Mouse (Mus musculus): ENCODE measurements around the gene Arhgap5.
A peak's percentile ranks its signal among the peaks of the same experiment; 100 is the strongest.
"Not testable (repeated sequence)": the region's sequence is repeated elsewhere in the genome, so short reads cannot be mapped to it uniquely, and the experiment has no call there.

Arhgap5 gene

GRCm38 (mm10) chr12:52541294-52541693, 37.5 kb downstream of the Arhgap5 start:
- DNase-seq: no peak

GRCm38 (mm10) chr12:52544532-52544931, 40.8 kb downstream of the Arhgap5 start:
- no peak for DNase-seq

GRCm38 (mm10) chr12:52552085-52552484, 48.3 kb downstream of the Arhgap5 start:
- DNase-seq: no peak

DNA sequence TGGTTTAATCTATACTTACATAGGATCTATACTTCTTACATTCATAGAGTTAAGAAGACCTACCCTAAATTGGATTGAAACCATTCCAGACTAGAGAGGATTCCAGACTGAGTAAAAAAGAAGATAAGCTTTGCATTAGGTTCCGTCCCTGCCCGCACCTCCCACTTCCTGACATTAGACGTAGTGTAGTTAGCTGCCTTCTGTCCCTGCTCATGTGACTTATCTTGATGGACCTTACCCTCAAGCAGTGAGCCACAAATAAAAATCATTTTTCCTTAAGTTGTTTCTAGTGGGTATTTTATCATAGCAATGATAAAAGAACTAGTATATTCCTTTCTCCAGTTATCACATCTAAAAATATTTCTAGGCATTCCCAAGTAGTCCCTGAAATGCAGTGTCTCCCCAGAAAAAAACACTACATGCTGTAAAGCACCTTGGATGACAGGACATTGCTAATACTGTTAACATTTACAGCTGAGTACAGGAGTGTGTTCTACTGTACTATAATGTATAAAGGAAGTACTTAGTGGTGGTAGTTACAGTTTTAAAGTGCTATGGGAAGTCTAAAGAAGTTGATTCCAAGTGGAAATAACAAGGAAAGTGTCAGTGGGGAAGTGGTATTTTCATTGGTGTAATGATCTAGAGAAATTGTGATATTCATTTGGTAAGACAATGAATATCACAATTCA, 51.6 kb downstream of the Arhgap5 start:
- DNase-seq: no peak

GRCm38 (mm10) chr12:52565654-52566053, 61.9 kb downstream of the Arhgap5 start:
- DNase-seq: no peak

DNA sequence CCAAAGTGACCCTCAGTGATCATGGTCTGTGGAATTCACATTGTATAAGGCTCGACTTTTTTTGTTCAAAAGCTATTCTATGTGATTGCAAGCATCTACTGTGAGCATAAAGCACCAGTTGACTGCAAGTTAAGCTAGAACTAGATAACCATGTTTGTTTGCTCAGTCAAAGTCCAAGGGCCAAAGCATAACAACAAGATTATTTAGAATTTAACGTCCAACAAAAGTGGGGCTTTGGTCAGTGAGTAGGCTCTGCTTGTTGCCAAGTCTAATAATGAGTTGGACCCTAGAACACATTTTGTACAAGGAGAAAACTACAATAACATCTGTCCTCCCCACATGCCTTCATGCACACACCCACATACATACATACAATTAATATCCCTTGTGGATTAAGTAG, 69.6 kb downstream of the Arhgap5 start:
- no peak for DNase-seq

GRCm38 (mm10) chr12:52586466-52586865, 82.7 kb downstream of the Arhgap5 start:
- DNase-seq: not testable (repeated sequence)

- no peak for DNase-seq
These were observed 83.8 kb downstream of the Arhgap5 start for GRCm38 (mm10) chr12:52587473-52588010.

GRCm38 (mm10) chr12:52595389-52596185, 91.8 kb downstream of the Arhgap5 start:
- DNase-seq: no peak

DNA sequence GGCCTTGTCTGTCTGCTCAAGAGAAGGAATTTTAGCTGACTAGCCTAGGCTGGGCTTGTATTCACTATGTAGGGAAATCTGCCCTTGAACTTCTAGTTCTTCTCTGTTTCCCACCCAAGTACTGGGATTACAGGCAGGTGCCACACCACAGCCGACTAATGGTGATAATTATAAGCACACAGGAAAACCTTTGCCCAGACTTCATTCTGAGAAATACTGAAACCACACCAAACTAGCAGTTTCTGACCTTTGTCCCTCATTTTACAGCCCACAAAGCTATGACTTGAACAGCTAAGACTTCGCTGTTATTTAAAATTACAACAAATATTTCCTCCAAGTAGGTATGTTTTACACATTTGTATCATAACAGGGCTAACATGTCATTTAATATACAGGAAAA, 98.7 kb downstream of the Arhgap5 start:
- DNase-seq: no peak

- DNase-seq: peak; percentile 89
These were observed 99.3 kb downstream of the Arhgap5 start for GRCm38 (mm10) chr12:52602883-52603694.

- no peak for DNase-seq
These were observed 100.0 kb downstream of the Arhgap5 start for GRCm38 (mm10) chr12:52603695-52604255.

- DNase-seq: peak; percentile 96
These were observed 100.7 kb downstream of the Arhgap5 start for GRCm38 (mm10) chr12:52604256-52604991.

DNA sequence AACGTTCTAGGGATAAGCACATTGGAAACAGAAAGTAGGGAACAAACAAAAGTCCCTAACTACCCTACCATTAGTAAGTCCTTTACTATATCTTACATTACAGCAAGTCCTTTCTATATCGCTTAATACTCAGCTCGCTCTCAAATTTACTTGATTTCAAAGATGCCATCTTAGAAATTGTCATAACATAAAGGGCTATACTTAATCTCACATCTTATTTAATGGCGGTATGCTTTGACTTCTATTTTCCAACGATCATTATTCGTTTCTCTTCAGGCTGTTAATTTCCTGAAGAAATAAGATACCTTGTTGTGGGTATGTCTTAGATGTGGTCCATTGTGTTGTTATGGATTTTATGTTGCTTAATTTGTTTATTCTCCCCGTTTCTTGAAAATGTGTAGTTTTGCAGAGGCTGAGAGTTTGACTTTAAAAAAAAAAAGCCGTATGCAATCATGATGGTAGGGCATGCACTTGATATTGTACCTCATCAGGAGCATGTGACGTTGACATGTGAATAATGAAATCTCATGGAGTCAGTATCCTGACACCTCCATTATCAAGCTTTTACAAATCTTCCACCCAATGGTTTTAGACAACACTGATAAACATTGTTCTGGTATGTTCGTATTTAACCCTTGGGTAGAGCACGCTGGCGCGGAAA, 101.3 kb downstream of the Arhgap5 start:
- no peak for DNase-seq

DNA sequence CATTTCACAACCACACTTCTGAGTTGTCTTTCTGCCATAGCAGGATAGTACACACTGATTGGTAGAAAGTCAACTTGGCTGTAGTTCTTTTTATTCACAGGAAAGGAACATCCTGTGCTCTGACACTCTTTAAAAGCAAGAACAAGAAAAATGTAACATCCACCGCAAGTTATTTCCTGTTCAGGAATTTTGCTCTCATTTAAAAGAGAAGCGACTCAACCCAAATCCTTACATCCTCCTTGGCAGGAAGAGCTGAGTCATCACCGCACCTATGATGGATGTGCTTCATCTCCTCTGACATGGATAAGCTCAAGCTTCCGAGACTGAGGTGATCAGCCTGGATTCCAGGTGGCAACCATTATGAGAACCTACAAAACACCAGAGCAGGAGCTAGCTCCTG, 103.6 kb downstream of the Arhgap5 start:
- DNase-seq: no peak

DNA sequence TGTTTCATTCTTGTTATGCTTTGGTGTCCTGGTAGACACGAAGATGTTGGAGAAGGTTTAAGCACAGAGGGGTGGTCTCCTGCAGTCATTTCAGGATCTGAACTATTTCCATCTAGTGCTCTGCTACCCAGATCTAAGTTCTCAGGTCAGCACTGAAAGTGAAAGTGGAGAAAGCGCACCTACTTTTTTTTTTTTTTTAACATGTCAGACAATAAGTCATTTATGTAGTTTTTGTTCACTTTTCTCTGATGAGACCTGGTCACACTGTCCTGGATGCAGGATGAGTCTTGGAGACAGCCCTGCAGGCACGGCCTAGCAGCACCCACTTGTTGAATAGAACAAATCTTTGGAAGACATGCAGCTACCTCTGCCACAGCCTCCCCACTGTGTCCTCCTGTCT, 111.9 kb downstream of the Arhgap5 start:
- no peak for DNase-seq

GRCm38 (mm10) chr12:52618418-52619040, 114.8 kb downstream of the Arhgap5 start:
- DNase-seq: no peak

DNA sequence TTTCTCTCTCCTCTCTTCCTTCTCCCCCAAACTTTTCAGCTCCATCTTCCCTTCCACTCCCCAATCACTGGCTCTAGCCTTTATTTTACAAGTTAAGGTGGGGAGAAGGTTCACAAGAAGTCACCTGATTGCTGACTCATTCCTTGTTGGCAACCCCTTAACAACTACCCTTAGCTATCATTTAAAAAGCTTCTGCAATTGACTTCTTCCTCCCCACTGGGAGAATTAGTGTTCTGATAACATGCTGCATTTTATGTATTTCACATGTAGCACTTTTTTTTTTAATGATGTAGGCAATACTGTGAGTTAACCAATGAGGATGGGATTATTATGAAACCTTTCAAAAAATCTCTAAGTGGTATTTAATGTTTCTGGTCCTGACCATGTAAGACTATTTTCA, 115.9 kb downstream of the Arhgap5 start:
- DNase-seq: no peak
